8 mouse cellular contexts compared by ENCODE assay signal in genomic region chr6:116266273-116267109, GRCm38 (mm10). TPM values are rescaled to one million over a fixed set of nuclear protein-coding genes. Genes with fewer than 3 reads are reported as not detected.
A peak's percentile ranks its signal among the peaks of the same experiment; 100 is the strongest.
DNase-seq lines count a peak whose midpoint lies in the region; ATAC-seq and TF ChIP-seq lines count a peak whose summit lies in the region.

No protein-coding gene starts in this region.

- no peaks in the 10 kb centered on the region for H3K9me3 ChIP-seq in heart, embryonic 11.5 days (replicated peaks; ENCODE audit: control insufficient read depth, low read length)
- no peaks in the 10 kb centered on the region for H3K9me3 ChIP-seq in limb, embryonic 15.5 days
- H3K9me3 ChIP-seq in neural tube, embryonic 11.5 days (ENCODE audit: control insufficient read depth, low read length), result no peaks in the 10 kb centered on the region

- no peak for ATAC-seq in heart, embryonic 11.5 days (replicated peaks; ENCODE audit: insufficient number of reproducible peaks, low FRiP score, low TSS enrichment)
- no peak for ATAC-seq in limb, embryonic 15.5 days (ENCODE audit: insufficient number of reproducible peaks, low FRiP score, low TSS enrichment, low read depth)
- ATAC-seq in neural tube, embryonic 11.5 days (ENCODE audit: insufficient read depth, low FRiP score, low TSS enrichment), result peak; percentile 21; the same call in 1 of the 2 replicates

- no peak for TF ChIP-seq POLR2A in embryonic fibroblast, embryonic 13.5 days (IDR thresholded peaks at IDR 0.05; ENCODE audit: low read depth, low read length)

- H3K9ac ChIP-seq in heart, embryonic 11.5 days (ENCODE audit: low read depth, low read length), result no peak overlapping the region
- no peak overlapping the region for H3K9ac ChIP-seq in limb, embryonic 15.5 days
- peak overlapping the region; percentile 32; the same call in 1 of the 2 replicates for H3K9ac ChIP-seq in neural tube, embryonic 11.5 days (ENCODE audit: low read length)

- H3K4me3 ChIP-seq in heart, embryonic 11.5 days (ENCODE audit: low read depth, low read length), result peak overlapping the region; percentile 14
- no peak overlapping the region for H3K4me3 ChIP-seq in C2C12 (ENCODE audit: insufficient read depth, poor library complexity, severe bottlenecking)
- H3K4me3 ChIP-seq in embryonic fibroblast, embryonic 13.5 days (ENCODE audit: insufficient read depth, low read length), result no peak overlapping the region
- 0 out of 2 replicates have a peak overlapping the region, but pooled peaks have one; percentile 3 for H3K4me3 ChIP-seq in limb, embryonic 15.5 days
- H3K4me3 ChIP-seq in neural tube, embryonic 11.5 days (ENCODE audit: low read depth, low read length), result peak overlapping the region; percentile 12; the same call in 1 of the 2 replicates

- no peak overlapping the region for H3K27ac ChIP-seq in heart, embryonic 11.5 days (ENCODE audit: low read depth, low read length)
- H3K27ac ChIP-seq in embryonic fibroblast, embryonic 13.5 days (ENCODE audit: insufficient read depth, low read length), result peak overlapping the region; percentile 44; the same call in 1 of the 2 replicates
- no peak overlapping the region for H3K27ac ChIP-seq in limb, embryonic 15.5 days
- H3K27ac ChIP-seq in neural tube, embryonic 11.5 days (ENCODE audit: low read depth, low read length), result 0 out of 2 replicates have a peak overlapping the region, but pooled peaks have one; percentile 31

- intact Hi-C loops in heart, postnatal 14 days (cut with DNase I), result no loop called here

- peak overlapping the region; percentile 58 for H3K4me2 ChIP-seq in heart, embryonic 11.5 days
- 0 out of 2 replicates have a peak overlapping the region, but pooled peaks have one; percentile 27 for H3K4me2 ChIP-seq in limb, embryonic 15.5 days
- peak overlapping the region; percentile 31 for H3K4me2 ChIP-seq in neural tube, embryonic 11.5 days (ENCODE audit: low read depth)

- WGBS in heart, embryonic 11.5 days (ENCODE audit: insufficient replicate concordance), result 23% methylated on average over 11 of the region's 11 CpGs
- WGBS in limb, embryonic 15.5 days, result 25% methylated on average over 11 of the region's 11 CpGs
- 21% methylated on average over 11 of the region's 11 CpGs for WGBS in neural tube, embryonic 11.5 days

- H3K79me2 ChIP-seq in C2C12 (ENCODE audit: control insufficient read depth, insufficient read depth), result no peaks in the 10 kb centered on the region

- H3ac ChIP-seq in C2C12 (ENCODE audit: control insufficient read depth, insufficient read length, low read depth), result peak overlapping the region; percentile 50

- DNase-seq in heart, postnatal 14 days, result no peak
- peak; percentile 74 for DNase-seq in neural tube, embryonic 11.5 days (ENCODE audit: low spot score)
- DNase-seq in adrenal gland, postnatal 10 days, result no peak
- DNase-seq in urinary bladder, adult 2 months (ENCODE audit: low spot score), result no peak

- H3K79me3 ChIP-seq in C2C12 (ENCODE audit: low read depth), result no peaks in the 10 kb centered on the region

- TF ChIP-seq CTCF in C2C12 (IDR thresholded peaks at IDR 0.05; ENCODE audit: control insufficient read depth, insufficient read depth, insufficient read length), result no peak
- no peak for TF ChIP-seq CTCF in embryonic fibroblast, embryonic 13.5 days (IDR thresholded peaks at IDR 0.05; ENCODE audit: borderline replicate concordance, insufficient read depth, low read length)

- H3K36me3 ChIP-seq in heart, embryonic 11.5 days (ENCODE audit: control insufficient read depth, insufficient read depth, low read length), result no peaks in the 10 kb centered on the region
- peaks cover 17% of the 10 kb centered on the region for H3K36me3 ChIP-seq in C2C12 (ENCODE audit: control insufficient read depth, insufficient read depth)
- H3K36me3 ChIP-seq in limb, embryonic 15.5 days, result peaks cover 12% of the 10 kb centered on the region
- no peaks in the 10 kb centered on the region for H3K36me3 ChIP-seq in neural tube, embryonic 11.5 days (ENCODE audit: control insufficient read depth, insufficient read depth, low read length)

- H3K4me1 ChIP-seq in heart, embryonic 11.5 days (ENCODE audit: control insufficient read depth, insufficient read depth, low read length), result peaks cover 2% of the 10 kb centered on the region; the same call in 1 of the 2 replicates
- peaks cover 6% of the 10 kb centered on the region; the same call in 1 of the 2 replicates for H3K4me1 ChIP-seq in embryonic fibroblast, embryonic 13.5 days (ENCODE audit: control insufficient read depth, insufficient read depth, low read length)
- H3K4me1 ChIP-seq in limb, embryonic 15.5 days, result peaks cover 5% of the 10 kb centered on the region; the same call in 1 of the 2 replicates
- H3K4me1 ChIP-seq in neural tube, embryonic 11.5 days (ENCODE audit: control insufficient read depth, insufficient read depth, low read length), result peaks cover 8% of the 10 kb centered on the region

- H3K27me3 ChIP-seq in heart, embryonic 11.5 days (ENCODE audit: control insufficient read depth, insufficient read depth, low read length), result no peaks in the 10 kb centered on the region
- no peaks in the 10 kb centered on the region for H3K27me3 ChIP-seq in C2C12 (ENCODE audit: control insufficient read depth, insufficient read depth, insufficient read length)
- no peaks in the 10 kb centered on the region for H3K27me3 ChIP-seq in limb, embryonic 15.5 days
- no peaks in the 10 kb centered on the region for H3K27me3 ChIP-seq in neural tube, embryonic 11.5 days (ENCODE audit: control insufficient read depth, insufficient read depth, low read length)

TF ChIP-seq in C2C12, 6 proteins besides CTCF, POLR2A, EP300 and RAD21:
- no peak for TF ChIP-seq MYOG (IDR thresholded peaks at IDR 0.05; ENCODE audit: control insufficient read depth, extremely low read depth, insufficient read length)
- TF ChIP-seq USF1 (IDR thresholded peaks at IDR 0.05; ENCODE audit: low read depth), result no peak
- TF ChIP-seq FOSL1 (IDR thresholded peaks at IDR 0.05; ENCODE audit: insufficient read depth, low read length, poor library complexity, severe bottlenecking), result no peak
- no peak for TF ChIP-seq CEBPB (IDR thresholded peaks at IDR 0.05; ENCODE audit: low read depth)
- peak; percentile 49 for TF ChIP-seq MYOD1 (IDR thresholded peaks at IDR 0.05; ENCODE audit: control insufficient read depth, insufficient read length, low read depth)
- TF ChIP-seq MAX (IDR thresholded peaks at IDR 0.05), result peak; percentile 68
TF ChIP-seq in C2C12: peak in this region for 2.

RNA-seq across cellular contexts. Expression of gene Zfand4, which starts 2.5 kb away (rescaled TPM):
- 4.5 and 6.3 TPM in 2 replicates for polyA plus RNA-seq in heart, embryonic 11.5 days (2014; fragmentation: Nextera tagmentation; extraction: Ambion mirVana)
- 1 to 10 TPM; 2.7 to 3.2 TPM for total RNA-seq in heart, postnatal 14 days (2021)
- polyA plus RNA-seq in C2C12 (2012; fragmentation: generic; extraction: Trizol), result 0.99 TPM
- 2.9 and 3.1 TPM in 2 replicates for polyA plus RNA-seq in embryonic fibroblast, embryonic 13.5 days (2011; ENCODE audit: insufficient read length, low read depth, missing spikeins)
- 5.1 and 5.5 TPM in 2 replicates for polyA plus RNA-seq in limb, embryonic 15.5 days (2015; fragmentation: Nextera tagmentation; extraction: Ambion mirVana)
- polyA plus RNA-seq in neural tube, embryonic 11.5 days (2014; fragmentation: Nextera tagmentation; extraction: Ambion mirVana), result 5.4 and 7.1 TPM in 2 replicates
- 1 to 10 TPM; 5.0 to 5.5 TPM for total RNA-seq in adrenal gland, postnatal 10 days (2021)
- 3.8 and 3.9 TPM in 2 replicates for polyA plus RNA-seq in urinary bladder, adult 2 months (2012; rRNA removed)

RNA-seq across cellular contexts. Expression of gene Washc2, which starts 58.7 kb away (rescaled TPM):
- polyA plus RNA-seq in heart, embryonic 11.5 days (2014; fragmentation: Nextera tagmentation; extraction: Ambion mirVana), result 31.1 and 40.2 TPM in 2 replicates
- total RNA-seq in heart, postnatal 14 days (2021), result 10 to 100 TPM; 29.8 to 31.9 TPM
- polyA plus RNA-seq in C2C12 (2012; fragmentation: generic; extraction: Trizol), result 25.6 TPM
- 50.0 and 60.0 TPM in 2 replicates for polyA plus RNA-seq in embryonic fibroblast, embryonic 13.5 days (2011; ENCODE audit: insufficient read length, low read depth, missing spikeins)
- polyA plus RNA-seq in limb, embryonic 15.5 days (2015; fragmentation: Nextera tagmentation; extraction: Ambion mirVana), result 46.1 and 46.6 TPM in 2 replicates
- polyA plus RNA-seq in neural tube, embryonic 11.5 days (2014; fragmentation: Nextera tagmentation; extraction: Ambion mirVana), result 52.1 and 64.7 TPM in 2 replicates
- 10 to 100 TPM; 41.3 to 52.7 TPM for total RNA-seq in adrenal gland, postnatal 10 days (2021)
- 54.7 and 56.1 TPM in 2 replicates for polyA plus RNA-seq in urinary bladder, adult 2 months (2012; rRNA removed)

Comparison
In these comparisons a context has a peak if more than half of its experiments do, and no peak if none do; other contexts are left out.
1. H3K27ac ChIP-seq: peak in embryonic fibroblast, embryonic 13.5 days (single experiment) and neural tube, embryonic 11.5 days (single experiment); none in heart, embryonic 11.5 days (single experiment) and limb, embryonic 15.5 days (single experiment).
2. H3K4me3 ChIP-seq: peak in heart, embryonic 11.5 days (single experiment), limb, embryonic 15.5 days (single experiment) and neural tube, embryonic 11.5 days (single experiment); none in C2C12 (single experiment) and embryonic fibroblast, embryonic 13.5 days (single experiment).
3. Peak in every context shown above with its lines, with median percentiles within 50 percentile points of each other: H3K4me2 ChIP-seq.